Mouse (Mus musculus) kidney, embryonic 14.5 days (tissue): ENCODE data around the gene Cdk8. TPM values are rescaled to one million over a fixed set of nuclear protein-coding genes. Genes with fewer than 3 reads are reported as not detected.
A peak's percentile ranks its signal among the peaks of the same experiment; 100 is the strongest.

Experiments
- ATAC-seq: fragments of 200-750 bp; cut with Nextera tagmentation; 2 replicates; pipeline ENCODE4 v1.8.0; 2017; ENCODE audit warnings: moderate number of reproducible peaks, mild to moderate bottlenecking, moderate TSS enrichment, moderate library complexity; ENCODE audit not compliant: low FRiP score, low TSS enrichment
- H3K27ac ChIP-seq: fragments of 300-500 bp; sonication (generic); 2 replicates; pipeline ENCODE4 v1.5.1; 2014; ENCODE audit warnings: low read depth, mild to moderate bottlenecking, low read length, moderate library complexity, mixed read lengths
- H3K27me3 ChIP-seq: fragments of 300-500 bp; sonication (generic); 2 replicates; pipeline ENCODE4 v1.6.1; 2014; ENCODE audit warnings: mild to moderate bottlenecking, low read length; ENCODE audit not compliant: control insufficient read depth, insufficient read depth
- H3K36me3 ChIP-seq: fragments of 300-500 bp; sonication (generic); 2 replicates; pipeline ENCODE4 v1.6.1; 2014; ENCODE audit warnings: low read length, mixed read lengths; ENCODE audit not compliant: control insufficient read depth, insufficient read depth
- H3K4me1 ChIP-seq: fragments of 300-500 bp; sonication (generic); 2 replicates; pipeline ENCODE4 v1.6.1; 2014; ENCODE audit warnings: low read length, mixed read lengths; ENCODE audit not compliant: control insufficient read depth, insufficient read depth
- H3K4me2 ChIP-seq: fragments of 300-500 bp; sonication (generic); replicated peaks from 2 replicates; pipeline ENCODE4 v1.6.1; 2014; ENCODE audit warnings: low read depth, mild to moderate bottlenecking, low read length
- H3K4me3 ChIP-seq: fragments of 300-500 bp; sonication (generic); 2 replicates; pipeline ENCODE4 v1.5.1; 2014; ENCODE audit warnings: mild to moderate bottlenecking, low read length
- H3K9ac ChIP-seq: fragments of 300-500 bp; sonication (generic); 2 replicates; pipeline ENCODE4 v1.6.1; 2014; ENCODE audit warnings: low read depth, mild to moderate bottlenecking, low read length, moderate library complexity
- H3K9me3 ChIP-seq: fragments of 300-500 bp; sonication (generic); 2 replicates; pipeline ENCODE4 v1.6.1; 2016; ENCODE audit warnings: low read length; ENCODE audit not compliant: control insufficient read depth
- WGBS: fragments of 180-500 bp; shearing (Covaris S2); extraction: QIAGEN DNeasy Blood & Tissue Kit; methylation state at CpG from one replicate; pipeline ENCODE4 v1.1.7; 2014; 5-methylcytosine and 5-hydroxymethylcytosine counted together
- polyA plus RNA-seq: library from polyadenylated mRNA; unstranded; fragments of >200 nt; fragmentation: Nextera tagmentation; extraction: Ambion mirVana; gene quantifications from 2 replicates; pipeline ENCODE4 v1.2.1, GENCODE M21; 2014

Gene Cdk8
- polyA plus RNA-seq, 1 experiment from 2014 or later: 35.0 TPM

DNA sequence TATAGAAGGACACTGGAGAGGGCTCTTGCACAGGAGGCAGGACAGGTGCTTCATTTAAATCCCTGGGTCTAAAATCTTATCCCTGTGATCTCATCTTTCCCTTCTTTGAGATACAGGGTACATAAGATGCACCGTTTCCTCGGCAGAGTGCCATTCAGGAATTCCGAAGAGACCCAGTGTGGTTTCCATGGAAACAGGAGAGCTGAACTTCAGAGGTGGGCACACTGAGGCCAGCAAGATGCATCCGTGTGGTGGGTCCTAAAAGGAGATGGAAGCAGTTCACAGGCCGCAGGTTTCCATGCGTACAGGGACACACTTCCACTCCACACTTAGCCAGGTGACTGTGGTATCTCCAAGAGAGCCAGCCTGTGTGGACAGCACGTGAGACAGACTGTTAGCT, 101.5 kb downstream of the Cdk8 start:
- H3K4me3 ChIP-seq: no peak overlapping the region
- no peak for ATAC-seq
- H3K4me2 ChIP-seq: no peak overlapping the region
- H3K4me1 ChIP-seq: no peaks in the 10 kb centered on the region
- no peaks in the 10 kb centered on the region for H3K27me3 ChIP-seq
- no peaks in the 10 kb centered on the region for H3K9me3 ChIP-seq
- H3K27ac ChIP-seq: no peak overlapping the region
- no peaks in the 10 kb centered on the region for H3K36me3 ChIP-seq
- H3K9ac ChIP-seq: no peak overlapping the region
- 66% methylated on average over 7 of the region's 7 CpGs for WGBS

- H3K27ac ChIP-seq: no peak overlapping the region
- H3K4me3 ChIP-seq: no peak overlapping the region
- WGBS: 94% methylated on average over 1 of the region's 1 CpGs
Observed at GRCm38 (mm10) chr5:146334410-146334809, 103.4 kb downstream of the Cdk8 start.

GRCm38 (mm10) chr5:146338064-146338463, 107.0 kb downstream of the Cdk8 start:
- Histone ChIP-seq H3K27ac (no peak overlapping the region), H3K9ac (no peak overlapping the region), H3K4me3 (no peak overlapping the region), H3K36me3 (no peaks in the 10 kb centered on the region), H3K4me1 (no peaks in the 10 kb centered on the region), H3K9me3 (no peaks in the 10 kb centered on the region), H3K27me3 (no peaks in the 10 kb centered on the region), H3K4me2 (no peak overlapping the region)
- no peak for ATAC-seq
- 63% methylated on average over 9 of the region's 9 CpGs for WGBS

More at GRCm38 (mm10) chr5:146334410-146334809, 103.4 kb downstream of the Cdk8 start:
- no peak for ATAC-seq
- Histone ChIP-seq H3K9ac (no peak overlapping the region), H3K27me3 (no peaks in the 10 kb centered on the region), H3K4me1 (no peaks in the 10 kb centered on the region), H3K9me3 (no peaks in the 10 kb centered on the region), H3K36me3 (no peaks in the 10 kb centered on the region), H3K4me2 (no peak overlapping the region)

DNA sequence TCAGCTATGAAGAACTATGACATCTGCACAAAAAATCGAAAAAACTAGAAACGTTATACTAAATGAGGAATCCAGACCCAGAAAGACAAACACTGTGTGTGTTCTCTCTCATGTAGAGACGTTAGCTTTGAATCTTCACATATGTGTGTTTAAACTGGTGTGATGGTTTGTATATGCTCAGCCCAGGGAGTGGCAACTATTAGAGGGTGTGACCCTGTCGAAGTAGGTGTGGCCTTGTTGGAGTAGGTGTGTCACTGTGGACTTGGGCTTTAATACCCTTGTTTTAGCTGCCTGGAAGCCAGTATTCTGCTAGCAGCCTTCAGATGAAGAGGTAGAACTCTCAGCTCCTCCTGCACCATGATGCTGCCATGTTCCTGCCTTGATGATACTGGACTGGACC, 109.0 kb downstream of the Cdk8 start:
- no peak overlapping the region for H3K4me3 ChIP-seq

DNA sequence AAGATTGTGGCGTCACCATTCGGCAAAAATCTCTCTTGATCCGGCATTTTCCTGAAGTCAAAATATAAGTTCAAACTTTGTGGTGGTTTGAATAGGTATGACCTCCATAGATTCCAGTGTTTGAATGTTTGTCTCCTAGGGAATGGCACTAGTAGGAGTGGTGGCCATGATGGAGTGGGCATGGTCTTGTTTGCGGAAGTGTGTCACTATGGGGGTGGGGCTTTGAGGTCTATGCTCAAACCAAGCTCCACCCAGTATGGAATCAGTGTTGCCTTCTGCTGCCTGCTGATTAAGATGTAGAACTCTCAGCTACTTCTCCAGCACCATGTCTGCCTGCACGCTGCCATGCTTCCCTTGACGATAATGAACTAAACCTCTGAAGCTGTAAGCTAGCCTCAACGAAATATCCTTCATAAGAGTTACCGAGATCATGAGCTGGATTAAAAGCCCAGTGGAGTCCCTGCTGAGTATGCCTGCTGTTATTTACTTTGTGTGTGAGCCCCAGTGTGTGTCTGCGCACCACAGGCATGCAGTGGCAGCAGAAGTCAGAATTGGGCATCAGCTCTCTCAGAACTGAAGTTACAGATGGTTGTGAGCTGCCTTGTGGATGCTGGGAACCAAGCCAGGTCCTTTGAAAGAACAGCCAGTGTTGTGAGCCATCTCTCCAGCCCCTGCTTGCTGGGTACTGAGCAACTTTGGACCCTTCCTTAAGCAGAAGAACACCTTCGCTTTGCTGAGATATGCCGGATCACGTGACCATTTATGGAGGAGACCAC, 114.1 kb downstream of the Cdk8 start:
- no peaks in the 10 kb centered on the region for H3K36me3 ChIP-seq

More for the DNA sequence above, 109.0 kb downstream of the Cdk8 start:
- H3K9ac ChIP-seq: no peak overlapping the region
- 84% methylated on average over 4 of the region's 4 CpGs for WGBS
- no peaks in the 10 kb centered on the region for H3K4me1 ChIP-seq
- ATAC-seq: no peak
- no peak overlapping the region for H3K27ac ChIP-seq
- H3K9me3 ChIP-seq: no peaks in the 10 kb centered on the region
- H3K27me3 ChIP-seq: no peaks in the 10 kb centered on the region
- H3K36me3 ChIP-seq: no peaks in the 10 kb centered on the region
- no peak overlapping the region for H3K4me2 ChIP-seq

DNA sequence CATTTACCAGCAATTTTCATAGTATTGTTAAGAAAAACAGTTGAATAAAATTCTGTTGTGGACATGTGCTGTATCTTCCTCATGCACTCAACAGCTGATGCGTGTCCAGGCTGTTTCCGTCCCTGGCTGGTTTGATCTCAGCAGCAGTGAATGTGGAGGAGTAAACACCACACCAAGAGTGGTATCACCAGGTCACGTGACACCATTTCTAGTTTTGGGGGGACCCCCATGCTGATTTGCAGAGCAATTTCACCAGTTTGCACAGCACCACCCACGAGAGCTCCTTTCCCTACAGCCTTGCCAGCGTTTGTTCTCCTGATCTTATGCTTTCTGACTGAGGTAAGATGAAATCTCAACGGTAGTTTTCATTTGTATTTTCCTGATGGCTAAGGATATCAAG, 116.1 kb downstream of the Cdk8 start:
- Histone ChIP-seq H3K9ac (no peak overlapping the region), H3K4me2 (no peak overlapping the region), H3K9me3 (no peaks in the 10 kb centered on the region), H3K27ac (no peak overlapping the region), H3K4me1 (no peaks in the 10 kb centered on the region), H3K36me3 (no peaks in the 10 kb centered on the region), H3K27me3 (no peaks in the 10 kb centered on the region), H3K4me3 (no peak overlapping the region)
- ATAC-seq: no peak
- 60% methylated on average over 6 of the region's 6 CpGs for WGBS

More for the DNA sequence above, 114.1 kb downstream of the Cdk8 start:
- Histone ChIP-seq H3K9me3 (no peaks in the 10 kb centered on the region), H3K4me3 (no peak overlapping the region), H3K4me2 (no peak overlapping the region), H3K4me1 (no peaks in the 10 kb centered on the region), H3K27ac (no peak overlapping the region), H3K27me3 (no peaks in the 10 kb centered on the region), H3K9ac (no peak overlapping the region)
- ATAC-seq: no peak
- 92% methylated on average over 12 of the region's 12 CpGs for WGBS

DNA sequence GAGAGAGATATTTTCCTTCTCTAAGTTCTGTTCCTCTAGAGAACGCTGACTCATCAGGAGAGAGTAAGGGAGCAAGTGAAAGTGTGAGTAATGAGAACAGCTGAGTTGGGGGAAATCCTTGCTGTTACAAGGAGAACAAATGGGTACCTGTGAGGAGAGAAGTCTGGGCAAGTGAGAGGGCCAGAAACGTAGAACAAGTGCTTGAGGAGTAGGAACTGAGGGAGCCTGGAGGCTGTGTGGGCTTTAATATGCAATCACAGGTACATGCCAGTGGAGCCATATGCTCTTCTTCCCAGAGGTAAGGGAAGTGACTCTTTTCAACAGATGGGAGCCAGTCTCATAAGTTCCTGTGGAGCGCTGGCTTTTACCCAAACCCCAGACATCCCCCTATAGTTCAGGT, 118.2 kb downstream of the Cdk8 start:
- no peaks in the 10 kb centered on the region for H3K9me3 ChIP-seq
- no peak overlapping the region for H3K27ac ChIP-seq
- H3K27me3 ChIP-seq: no peaks in the 10 kb centered on the region
- WGBS: 69% methylated on average over 3 of the region's 3 CpGs
- H3K4me1 ChIP-seq: no peaks in the 10 kb centered on the region
- no peak overlapping the region for H3K4me3 ChIP-seq
- no peak overlapping the region; the same call in 1 of the 2 replicates for H3K9ac ChIP-seq
- no peaks in the 10 kb centered on the region for H3K36me3 ChIP-seq
- no peak overlapping the region for H3K4me2 ChIP-seq
- ATAC-seq: no peak

GRCm38 (mm10) chr5:146350784-146351183, 119.8 kb downstream of the Cdk8 start:
- H3K4me2 ChIP-seq: no peak overlapping the region
- no peaks in the 10 kb centered on the region for H3K4me1 ChIP-seq
- WGBS: 43% methylated on average over 11 of the region's 11 CpGs

GRCm38 (mm10) chr5:146352006-146352405, 121.0 kb downstream of the Cdk8 start:
- no peaks in the 10 kb centered on the region for H3K9me3 ChIP-seq
- H3K4me2 ChIP-seq: no peak overlapping the region
- H3K27ac ChIP-seq: no peak overlapping the region
- no peak overlapping the region for H3K4me3 ChIP-seq
- H3K36me3 ChIP-seq: no peaks in the 10 kb centered on the region
- H3K9ac ChIP-seq: no peak overlapping the region
- peak; percentile 60; the same call in 1 of the 2 replicates for ATAC-seq
- WGBS: 67% methylated on average over 7 of the region's 7 CpGs
- no peaks in the 10 kb centered on the region for H3K4me1 ChIP-seq
- no peaks in the 10 kb centered on the region for H3K27me3 ChIP-seq

More at GRCm38 (mm10) chr5:146350784-146351183, 119.8 kb downstream of the Cdk8 start:
- no peaks in the 10 kb centered on the region for H3K36me3 ChIP-seq
- H3K9ac ChIP-seq: no peak overlapping the region
- no peak overlapping the region for H3K4me3 ChIP-seq
- H3K9me3 ChIP-seq: no peaks in the 10 kb centered on the region
- peak; percentile 60 for ATAC-seq
- no peak overlapping the region for H3K27ac ChIP-seq
- H3K27me3 ChIP-seq: no peaks in the 10 kb centered on the region
